Mouse (Mus musculus): Measurements from ENCODE around the gene Abcf1. TPM values are rescaled to one million over a fixed set of nuclear protein-coding genes. Genes with fewer than 3 reads are reported as not detected.

Gene Abcf1
- polyA plus RNA-seq, 1 experiment from 2014 or later, result 87.8 TPM

DNA sequence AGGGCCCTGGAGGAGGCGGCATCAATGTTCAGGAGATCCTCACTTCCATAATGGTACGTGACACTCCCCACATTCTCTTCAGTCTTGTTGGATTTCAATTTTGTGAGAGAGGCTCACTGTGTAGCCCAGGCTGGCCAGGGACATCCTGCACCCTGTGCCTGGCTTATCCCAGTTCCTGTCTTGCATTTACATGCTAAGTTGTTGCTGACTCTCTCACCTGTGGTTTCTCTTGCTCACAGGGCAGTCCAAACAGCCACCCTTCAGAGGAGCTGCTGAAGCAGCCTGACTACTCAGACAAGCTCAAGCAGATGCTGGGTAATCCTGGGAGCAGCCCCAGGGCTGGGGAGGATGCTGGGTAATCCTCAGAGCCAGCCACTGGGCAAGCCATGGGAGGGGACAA, 40.0 kb downstream of the Abcf1 start:
- peaks cover 68% of the 10 kb centered on the region for H3K36me3 ChIP-seq
- H3K27me3 ChIP-seq, result no peaks in the 10 kb centered on the region
- no peak overlapping the region for H3K9ac ChIP-seq
- H3K27ac ChIP-seq, result no peak overlapping the region
- ATAC-seq (ENCODE audit: borderline replicate concordance, extremely low read depth, low FRiP score, low TSS enrichment), result no peak
- no peaks in the 10 kb centered on the region for H3K9me3 ChIP-seq
- WGBS, result 94% methylated on average over 2 of the region's 2 CpGs
- H3K4me1 ChIP-seq, result no peaks in the 10 kb centered on the region
- no peak overlapping the region for H3K4me2 ChIP-seq
- no peak overlapping the region for H3K4me3 ChIP-seq

DNA sequence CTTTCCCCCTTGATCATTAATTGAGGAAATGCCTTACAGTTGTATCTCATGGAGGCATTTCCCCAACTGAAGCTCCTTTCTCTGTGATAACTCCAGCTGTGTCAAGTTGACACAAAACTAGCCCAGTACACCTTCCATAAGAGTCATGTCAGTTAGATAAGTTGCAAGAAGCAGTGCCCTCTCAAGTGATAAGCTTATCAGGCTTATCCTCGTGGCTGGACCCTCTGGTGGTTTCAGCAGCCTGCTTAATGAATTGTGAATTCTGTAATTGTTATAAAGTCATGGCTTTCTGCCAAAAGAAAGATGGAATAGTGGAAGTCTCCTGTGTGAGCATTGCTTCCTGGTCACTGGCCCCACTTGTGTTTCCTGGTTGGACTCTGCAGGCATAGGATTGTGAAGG, 42.1 kb downstream of the Abcf1 start:
- H3K4me1 ChIP-seq, result no peaks in the 10 kb centered on the region
- H3K27me3 ChIP-seq, result no peaks in the 10 kb centered on the region
- H3K4me2 ChIP-seq, result no peak overlapping the region
- 17% methylated on average over 1 of the region's 1 CpGs for WGBS
- H3K27ac ChIP-seq, result no peak overlapping the region
- H3K9me3 ChIP-seq, result no peaks in the 10 kb centered on the region
- H3K36me3 ChIP-seq, result peaks cover 83% of the 10 kb centered on the region
- ATAC-seq (ENCODE audit: borderline replicate concordance, extremely low read depth, low FRiP score, low TSS enrichment), result no peak
- no peak overlapping the region for H3K9ac ChIP-seq
- H3K4me3 ChIP-seq, result no peak overlapping the region

DNA sequence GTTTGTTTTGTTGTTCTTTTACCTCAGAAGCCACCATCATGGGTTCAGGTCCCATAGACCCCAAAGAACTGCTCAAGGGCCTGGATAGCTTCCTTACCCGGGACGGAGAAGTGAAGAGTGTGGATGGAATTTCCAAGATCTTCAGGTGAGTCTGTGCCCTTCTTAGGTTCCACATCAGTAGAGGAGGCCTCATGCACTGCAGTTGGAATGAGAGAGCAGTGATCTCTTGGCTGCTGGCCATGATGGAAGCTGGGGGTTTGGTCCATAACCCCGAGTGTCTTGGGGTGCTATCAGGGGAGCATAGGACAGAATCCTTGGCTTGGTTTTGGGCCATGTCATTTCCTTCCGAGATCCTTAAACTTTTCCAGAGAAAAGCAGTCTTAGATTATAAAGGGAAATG, 46.3 kb downstream of the Abcf1 start:
- Histone ChIP-seq H3K4me1 (peaks cover 30% of the 10 kb centered on the region), H3K27ac (no peak overlapping the region), H3K36me3 (peaks cover 62% of the 10 kb centered on the region), H3K9me3 (no peaks in the 10 kb centered on the region), H3K4me3 (no peak overlapping the region), H3K9ac (no peak overlapping the region), H3K27me3 (no peaks in the 10 kb centered on the region), H3K4me2 (no peak overlapping the region)
- 85% methylated on average over 4 of the region's 4 CpGs for WGBS
- no peak for ATAC-seq (ENCODE audit: borderline replicate concordance, extremely low read depth, low FRiP score, low TSS enrichment)

DNA sequence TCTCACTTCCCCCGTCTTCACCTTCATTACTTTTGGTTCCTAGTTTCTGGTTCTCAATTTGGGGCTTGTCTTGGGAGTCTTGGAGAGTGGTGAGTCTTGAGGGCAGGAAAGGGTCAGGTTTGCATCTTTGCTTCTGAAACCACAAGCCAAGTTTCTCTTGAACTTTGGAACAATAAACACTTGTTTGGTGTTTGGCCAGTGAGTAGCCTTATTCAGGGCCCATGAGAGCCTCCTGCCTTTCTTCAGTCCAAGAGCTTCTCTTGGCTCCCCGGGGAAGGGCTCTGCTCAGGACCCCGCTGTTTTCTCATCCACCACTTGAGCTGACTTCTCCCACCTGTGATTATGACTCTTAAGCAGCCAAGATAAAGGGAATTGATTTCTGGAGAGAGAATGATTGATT, 47.0 kb downstream of the Abcf1 start:
- H3K9me3 ChIP-seq, result no peaks in the 10 kb centered on the region
- H3K27ac ChIP-seq, result no peak overlapping the region
- peaks cover 57% of the 10 kb centered on the region for H3K36me3 ChIP-seq

DNA sequence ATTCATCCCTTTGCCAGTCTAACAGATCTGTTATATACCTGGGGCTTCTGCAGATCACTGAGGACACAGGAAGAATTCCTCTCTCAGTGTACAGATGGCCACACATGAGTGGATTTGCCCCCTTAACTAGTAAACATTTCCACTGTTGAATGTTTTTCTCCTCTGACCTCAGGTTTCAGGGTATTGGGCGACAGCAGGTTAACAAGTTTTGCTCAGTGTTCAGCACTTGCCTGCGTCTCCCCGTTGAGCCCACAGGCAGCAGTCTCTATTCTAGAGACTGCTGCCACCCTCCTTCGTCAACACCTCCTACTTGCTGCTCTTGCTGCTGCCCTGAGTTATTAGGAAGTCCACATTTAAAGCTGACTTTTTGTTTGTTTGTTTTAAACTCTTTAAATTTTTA, 47.9 kb downstream of the Abcf1 start:
- Histone ChIP-seq H3K27ac (no peak overlapping the region), H3K36me3 (peaks cover 55% of the 10 kb centered on the region), H3K4me2 (no peak overlapping the region; the same call in 1 of the 2 replicates), H3K9ac (no peak overlapping the region), H3K27me3 (no peaks in the 10 kb centered on the region), H3K9me3 (no peaks in the 10 kb centered on the region), H3K4me3 (no peak overlapping the region), H3K4me1 (peaks cover 30% of the 10 kb centered on the region)
- 76% methylated on average over 4 of the region's 4 CpGs for WGBS
- ATAC-seq (ENCODE audit: borderline replicate concordance, extremely low read depth, low FRiP score, low TSS enrichment), result no peak

More for the DNA sequence above, 47.0 kb downstream of the Abcf1 start:
- no peak overlapping the region for H3K4me3 ChIP-seq
- 90% methylated on average over 3 of the region's 3 CpGs for WGBS
- no peak overlapping the region for H3K4me2 ChIP-seq
- no peak for ATAC-seq (ENCODE audit: borderline replicate concordance, extremely low read depth, low FRiP score, low TSS enrichment)
- H3K9ac ChIP-seq, result no peak overlapping the region
- H3K27me3 ChIP-seq, result no peaks in the 10 kb centered on the region
- peaks cover 30% of the 10 kb centered on the region for H3K4me1 ChIP-seq

DNA sequence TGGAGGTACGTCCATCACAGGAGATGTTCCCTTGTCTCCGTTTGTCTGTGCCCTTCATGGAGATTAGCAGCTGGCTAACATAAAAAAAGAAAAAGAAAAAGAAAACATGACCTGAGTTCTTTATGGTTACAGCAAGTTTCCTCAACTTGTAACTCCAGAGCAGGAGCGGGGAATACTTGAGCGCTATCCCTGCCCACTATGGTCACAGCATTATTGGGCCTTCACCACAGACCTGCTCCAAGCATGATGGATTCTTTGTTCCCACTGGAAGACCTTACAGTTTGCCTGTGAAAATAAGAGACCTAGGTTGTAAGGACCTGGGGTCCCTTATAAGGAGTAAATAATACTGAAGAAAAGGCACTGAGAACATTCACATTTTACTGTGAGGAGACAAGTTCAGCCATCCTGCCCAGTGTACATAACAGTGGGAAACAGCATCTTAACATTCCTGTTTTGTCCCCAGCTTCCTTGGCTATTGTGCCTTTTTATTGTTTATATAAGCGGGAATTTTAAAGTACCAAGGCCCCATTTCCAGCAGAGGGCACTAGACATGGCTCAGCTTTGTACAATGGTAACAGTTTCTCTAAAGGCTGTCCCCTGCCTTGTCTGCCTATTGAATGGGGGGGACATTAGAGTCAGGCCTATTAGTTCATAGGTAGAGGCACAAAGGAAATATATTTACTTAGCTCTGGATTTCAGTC, 48.5 kb downstream of the Abcf1 start:
- ATAC-seq (ENCODE audit: borderline replicate concordance, extremely low read depth, low FRiP score, low TSS enrichment), result no peak
- no peak overlapping the region for H3K9ac ChIP-seq
- H3K36me3 ChIP-seq, result peaks cover 48% of the 10 kb centered on the region
- no peaks in the 10 kb centered on the region for H3K27me3 ChIP-seq
- 62% methylated on average over 5 of the region's 5 CpGs for WGBS
- peaks cover 30% of the 10 kb centered on the region for H3K4me1 ChIP-seq
- peak overlapping the region; percentile 98 for H3K27ac ChIP-seq
- no peak overlapping the region for H3K4me3 ChIP-seq
- H3K4me2 ChIP-seq, result no peak overlapping the region; the same call in 1 of the 2 replicates
- H3K9me3 ChIP-seq, result no peaks in the 10 kb centered on the region

DNA sequence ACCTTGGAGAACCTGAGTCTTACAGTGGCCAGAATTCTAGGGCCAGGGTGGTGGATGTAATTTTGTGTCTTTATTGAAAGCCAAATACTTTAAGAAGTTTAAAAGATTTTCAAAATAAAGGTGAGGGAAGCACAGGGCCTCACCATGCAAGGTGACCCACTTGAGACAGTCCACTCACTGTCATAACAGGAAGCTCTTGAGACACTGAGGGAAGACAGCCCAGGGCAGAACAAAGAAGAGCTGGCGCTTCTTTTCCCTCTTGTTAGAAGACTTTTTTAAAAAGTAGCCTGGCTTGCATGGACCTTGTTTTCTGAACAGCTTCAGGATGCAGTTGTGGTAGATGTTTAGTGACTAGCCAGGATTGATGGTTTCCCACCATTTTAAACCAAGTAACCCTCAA, 49.2 kb downstream of the Abcf1 start:
- Histone ChIP-seq H3K9ac (peak overlapping the region; percentile 44), H3K9me3 (no peaks in the 10 kb centered on the region), H3K36me3 (peaks cover 42% of the 10 kb centered on the region), H3K4me1 (peaks cover 34% of the 10 kb centered on the region), H3K27ac (peak overlapping the region; percentile 98), H3K27me3 (no peaks in the 10 kb centered on the region), H3K4me2 (peak overlapping the region; percentile 90; the same call in 1 of the 2 replicates), H3K4me3 (no peak overlapping the region)
- no peak for ATAC-seq (ENCODE audit: borderline replicate concordance, extremely low read depth, low FRiP score, low TSS enrichment)
- 41% methylated on average over 1 of the region's 1 CpGs for WGBS

DNA sequence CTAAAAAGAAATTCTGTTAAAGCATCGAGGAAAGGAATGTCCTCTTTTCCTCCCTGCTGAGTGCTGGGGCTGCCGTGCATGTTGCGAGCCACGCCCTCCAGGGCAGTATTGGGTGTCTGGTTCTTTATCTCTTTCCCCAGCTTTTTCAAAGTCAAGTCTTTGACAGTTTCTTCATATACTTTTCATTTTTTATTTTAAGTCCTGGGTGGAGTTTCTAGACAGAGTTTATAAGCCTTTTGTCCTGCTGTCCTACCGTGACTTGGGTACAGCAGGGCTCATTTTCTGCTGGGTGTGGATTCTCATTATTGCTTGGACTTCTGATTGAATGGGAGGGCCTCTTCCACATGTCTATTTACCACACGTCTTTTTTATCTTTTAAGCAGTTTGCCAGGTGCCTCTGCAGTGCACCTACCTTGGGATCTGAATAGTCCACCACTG, 49.7 kb downstream of the Abcf1 start:
- ATAC-seq (ENCODE audit: borderline replicate concordance, extremely low read depth, low FRiP score, low TSS enrichment), result no peak

DNA sequence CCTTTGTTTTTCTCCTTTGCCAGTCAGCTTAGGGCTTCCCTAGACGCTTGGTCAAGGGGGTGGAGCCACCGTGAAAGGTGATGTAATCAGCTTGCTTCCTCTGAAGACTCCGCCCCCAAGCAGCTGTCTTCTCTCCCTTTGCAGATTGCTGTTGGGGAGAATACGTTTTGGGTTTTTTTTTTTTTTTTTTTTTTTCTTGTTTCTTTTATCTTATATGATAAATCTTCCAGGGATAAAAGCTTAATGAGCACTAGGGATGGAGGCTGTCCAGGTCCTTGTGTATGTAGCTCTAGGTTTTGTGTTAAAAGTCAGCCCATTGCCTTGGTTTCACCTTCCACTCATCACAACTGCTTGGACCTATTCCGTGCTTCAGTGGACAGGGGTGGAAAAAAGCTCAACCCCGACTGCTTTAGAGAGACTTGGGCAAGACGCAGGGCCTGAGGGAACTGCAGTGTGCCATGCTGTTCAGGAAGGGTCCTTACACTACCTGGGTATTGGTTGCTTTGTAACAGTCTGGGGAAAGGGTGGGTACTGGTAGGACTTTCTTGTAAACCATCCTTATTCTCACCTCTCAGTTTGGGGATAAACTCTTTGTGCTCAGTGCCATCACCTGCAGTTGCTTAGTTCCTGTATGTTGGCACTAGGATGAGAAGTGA, 50.4 kb downstream of the Abcf1 start:
- no peaks in the 10 kb centered on the region for H3K9me3 ChIP-seq
- no peaks in the 10 kb centered on the region for H3K27me3 ChIP-seq
- H3K4me3 ChIP-seq, result peak overlapping the region; percentile 56
- WGBS, result 8% methylated on average over 7 of the region's 7 CpGs
- peaks cover 33% of the 10 kb centered on the region for H3K36me3 ChIP-seq
- peaks cover 37% of the 10 kb centered on the region for H3K4me1 ChIP-seq
- ATAC-seq (ENCODE audit: borderline replicate concordance, extremely low read depth, low FRiP score, low TSS enrichment), result peak; percentile 44; the same call in 1 of the 2 replicates
- H3K9ac ChIP-seq, result peak overlapping the region; percentile 81
- peak overlapping the region; percentile 90 for H3K4me2 ChIP-seq
- H3K27ac ChIP-seq, result peak overlapping the region; percentile 98

More for the DNA sequence above, 49.7 kb downstream of the Abcf1 start:
- H3K27ac ChIP-seq, result peak overlapping the region; percentile 98
- peaks cover 37% of the 10 kb centered on the region for H3K36me3 ChIP-seq
- H3K9me3 ChIP-seq, result no peaks in the 10 kb centered on the region
- H3K4me1 ChIP-seq, result peaks cover 37% of the 10 kb centered on the region
- no peaks in the 10 kb centered on the region for H3K27me3 ChIP-seq
- peak overlapping the region; percentile 56 for H3K4me3 ChIP-seq
- peak overlapping the region; percentile 44 for H3K9ac ChIP-seq
- 37% methylated on average over 6 of the region's 6 CpGs for WGBS
- peak overlapping the region; percentile 90 for H3K4me2 ChIP-seq

DNA sequence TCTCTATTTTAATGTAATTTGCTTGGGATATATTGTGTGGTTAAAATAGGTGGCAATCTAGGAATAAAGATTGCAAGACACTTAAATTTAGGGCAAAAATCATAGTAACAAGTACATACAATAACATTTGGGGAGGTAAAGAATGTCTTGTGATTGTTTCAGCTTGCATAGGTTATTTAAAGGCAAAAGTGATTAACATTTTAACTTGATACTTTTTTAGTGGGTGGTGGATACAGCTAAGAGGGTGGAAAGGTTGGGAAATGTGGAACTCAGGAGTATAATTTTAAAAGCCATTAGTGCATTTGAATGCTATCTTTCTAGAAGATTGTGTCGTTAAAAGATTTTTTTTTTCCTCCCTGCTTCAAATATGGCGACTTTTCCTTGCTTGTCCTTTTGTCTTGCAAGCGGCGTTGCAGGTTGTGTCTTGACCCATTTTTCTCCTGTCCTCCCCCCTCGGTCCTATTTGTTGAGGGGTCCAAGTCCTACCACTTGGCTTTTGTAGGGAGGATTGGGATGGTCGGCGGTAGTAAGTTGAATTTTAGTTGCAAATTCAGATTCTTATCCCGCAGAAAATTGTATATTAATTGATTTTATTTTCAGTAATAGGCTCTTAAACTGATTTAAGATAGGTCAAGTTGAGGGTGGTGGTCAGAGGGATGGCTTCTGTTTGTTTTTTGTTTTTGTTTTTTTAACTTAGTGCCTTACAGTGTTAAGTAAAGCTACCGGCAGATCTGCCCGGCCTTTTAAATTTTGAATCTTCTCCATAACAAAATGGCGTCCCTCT, 51.1 kb downstream of the Abcf1 start:
- Histone ChIP-seq H3K4me3 (peak overlapping the region; percentile 56), H3K4me1 (peaks cover 37% of the 10 kb centered on the region), H3K27me3 (no peaks in the 10 kb centered on the region), H3K9me3 (no peaks in the 10 kb centered on the region), H3K4me2 (peak overlapping the region; percentile 90), H3K9ac (peak overlapping the region; percentile 81), H3K27ac (peak overlapping the region; percentile 98), H3K36me3 (peaks cover 32% of the 10 kb centered on the region)
- no peak for ATAC-seq (ENCODE audit: borderline replicate concordance, extremely low read depth, low FRiP score, low TSS enrichment)
- under 1% methylated on average over 11 of the region's 11 CpGs for WGBS

DNA sequence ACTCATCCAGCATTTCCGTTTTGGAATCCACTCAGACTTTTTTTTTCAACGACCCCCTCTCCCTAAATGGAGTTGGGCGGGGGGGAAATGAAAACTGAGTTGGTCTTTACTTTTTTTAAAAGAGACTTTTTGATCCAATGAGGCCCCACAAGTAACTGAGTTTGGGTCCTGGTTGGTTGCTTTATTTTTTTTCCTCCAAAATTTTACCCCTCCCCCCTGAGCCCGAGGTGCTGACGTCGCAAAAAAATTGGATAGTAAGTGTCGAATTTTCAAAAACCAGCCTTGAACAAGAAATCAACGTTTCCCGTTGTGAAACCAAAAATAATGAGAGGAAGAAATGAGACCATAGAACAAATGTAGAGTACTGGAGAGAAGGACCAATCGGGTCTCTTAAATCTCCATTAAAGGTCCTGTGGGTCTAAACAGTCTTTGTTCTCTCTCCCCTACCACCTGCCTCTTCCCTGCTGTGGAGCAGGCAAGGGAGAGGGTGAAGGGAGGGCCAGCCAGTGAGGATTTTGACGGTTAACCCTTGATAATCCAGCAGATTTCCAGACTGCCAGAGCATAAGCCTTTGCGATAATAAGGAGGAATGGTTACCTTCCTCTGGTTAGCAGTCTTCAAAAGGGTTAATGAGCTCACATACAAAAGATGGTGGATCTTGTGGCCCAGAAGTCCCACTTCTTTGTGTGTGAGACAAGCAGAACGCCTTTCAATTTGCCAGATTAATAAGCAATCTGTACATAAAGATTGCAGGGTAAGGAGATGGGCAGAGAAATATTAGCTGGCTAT, 51.9 kb downstream of the Abcf1 start:
- no peaks in the 10 kb centered on the region for H3K9me3 ChIP-seq
- H3K9ac ChIP-seq, result peak overlapping the region; percentile 81
- H3K4me1 ChIP-seq, result peaks cover 37% of the 10 kb centered on the region
- H3K4me3 ChIP-seq, result peak overlapping the region; percentile 56
- under 1% methylated on average over 13 of the region's 13 CpGs for WGBS
- H3K27me3 ChIP-seq, result no peaks in the 10 kb centered on the region
- peak overlapping the region; percentile 98 for H3K27ac ChIP-seq
- H3K36me3 ChIP-seq, result peaks cover 33% of the 10 kb centered on the region
- peak overlapping the region; percentile 90 for H3K4me2 ChIP-seq
- no peak for ATAC-seq (ENCODE audit: borderline replicate concordance, extremely low read depth, low FRiP score, low TSS enrichment)
